Mouse (Mus musculus): ENCODE measurements around the gene Vmn1r47.
"Not testable (repeated sequence)": the region's sequence is repeated elsewhere in the genome, so short reads cannot be mapped to it uniquely, and the experiment has no call there.

The Vmn1r47 gene

GRCm38 (mm10) chr6:90015847-90016246 is at the start of gene Vmn1r47:
Vmn1r47 (plus strand) TSS chr6:90016147.
- DNase-seq, result not testable (repeated sequence)

DNA sequence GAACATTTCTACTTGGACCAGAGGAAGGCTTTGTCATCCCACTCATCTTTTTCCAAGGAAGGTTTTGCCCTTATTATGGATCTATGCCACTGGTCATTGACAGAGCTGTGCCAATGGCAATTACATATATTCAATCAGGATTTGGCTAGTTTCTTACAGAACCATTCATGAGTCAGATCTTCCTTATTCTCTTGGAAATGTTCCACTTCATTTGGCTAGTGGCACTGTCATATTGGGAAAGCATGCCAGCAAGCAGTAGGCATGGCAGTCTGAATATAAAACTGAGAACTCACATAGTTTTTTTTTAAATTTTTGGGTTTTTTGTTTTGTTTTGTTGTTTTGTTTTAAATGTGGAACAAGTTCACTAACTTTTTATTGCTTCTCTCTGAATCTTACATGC is 49.6 kb upstream of the Vmn1r47 start:
- DNase-seq, result no peak

DNA sequence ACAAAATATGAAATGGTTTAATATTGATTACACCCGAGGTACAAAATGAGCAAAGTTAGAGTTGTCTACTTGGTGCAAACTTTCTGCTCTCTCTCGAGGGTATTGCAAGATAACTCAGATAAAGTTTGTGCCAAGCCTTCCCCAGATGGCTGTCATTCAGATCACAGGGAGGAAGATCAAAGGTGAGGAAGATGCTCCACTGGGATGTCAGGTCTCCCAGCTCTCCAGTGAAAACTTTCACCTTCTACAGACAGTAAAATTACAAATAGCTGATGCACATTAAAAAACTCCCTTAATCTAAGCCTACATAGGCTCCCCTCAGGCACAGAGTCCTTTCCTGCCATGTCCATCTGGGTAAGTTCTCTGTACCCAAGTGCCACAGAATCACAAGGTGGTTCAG is 46.9 kb upstream of the Vmn1r47 start, which contains the start of gene Vmn1r46:
Gene Vmn1r46, plus strand, starts transcription at position 301 of the 400 bp plus-strand sequence.
- DNase-seq, result no peak

GRCm38 (mm10) chr6:89985989-89986388 is 30.0 kb upstream of the Vmn1r47 start:
- DNase-seq, result no peak

GRCm38 (mm10) chr6:90036741-90037140 is 20.8 kb downstream of the Vmn1r47 start, which contains the start of gene Vmn1r48:
Vmn1r48 (minus strand) TSS chr6:90036841.
- not testable (repeated sequence) for DNase-seq

Data from embryo, embryonic 11 days (tissue).